Mouse (Mus musculus) heart, postnatal 0 days (tissue): Measurements from ENCODE around the gene Ccdc6.

Experiments
- CTCF ChIP-seq: IDR thresholded peaks from 2 replicates; pipeline ENCODE4 v1.5.1; 2016; ENCODE audit warnings: antibody characterized with exemption, control low read depth, low read depth
- EP300 ChIP-seq: IDR thresholded peaks from 2 replicates; pipeline ENCODE4 v1.6.1; 2016; ENCODE audit warnings: antibody characterized with exemption, low read depth

DNA sequence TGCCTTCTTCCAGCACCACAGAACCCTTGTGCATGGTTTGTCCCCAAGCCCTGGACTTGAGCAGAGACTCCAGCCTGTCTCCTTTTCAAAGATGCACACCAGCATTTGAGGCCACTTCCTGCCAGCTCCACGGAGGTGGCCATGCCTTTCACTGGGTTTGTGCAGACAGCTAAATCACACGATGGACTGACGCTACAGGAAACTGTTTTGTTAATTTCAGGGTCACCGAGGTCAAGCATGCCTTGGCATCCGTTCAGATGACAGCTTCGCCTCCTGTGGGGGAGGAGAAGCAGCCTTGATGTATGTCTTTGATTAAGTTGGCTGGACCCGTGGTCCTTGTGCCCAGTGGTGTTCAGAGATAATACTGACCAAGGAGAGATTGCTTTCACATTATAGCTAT is 52.2 kb downstream of the Ccdc6 start:
- TF ChIP-seq CTCF (no peak), EP300 (no peak)
